Mouse (Mus musculus): ENCODE results near the gene Csnk2b. TPM values are rescaled to one million over a fixed set of nuclear protein-coding genes. Genes with fewer than 3 reads are reported as not detected.
A peak's percentile ranks its signal among the peaks of the same experiment; 100 is the strongest.
"Not testable (repeated sequence)": the region's sequence is repeated elsewhere in the genome, so short reads cannot be mapped to it uniquely, and the experiment has no call there.

Csnk2b gene
- polyA plus RNA-seq, 1 experiment from 2014 or later = 242 TPM

GRCm38 (mm10) chr17:35126206-35126611 is 4.4 kb upstream of the Csnk2b start, which contains the start of gene D17H6S53E:
D17H6S53E (plus strand) TSS chr17:35126373.
- peak; percentile 60 for ATAC-seq (ENCODE audit: low read depth)

GRCm38 (mm10) chr17:35125578-35125977 is 3.7 kb upstream of the Csnk2b start:
- WGBS = 14% methylated on average over 6 of the region's 6 CpGs
- no peaks in the 10 kb centered on the region for H3K9me3 ChIP-seq (ENCODE audit: control insufficient read depth, low read length)
- H3K4me3 ChIP-seq (ENCODE audit: low read length) = peak overlapping the region; percentile 62
- H3K9ac ChIP-seq (ENCODE audit: low read length) = peak overlapping the region; percentile 78
- H3K27me3 ChIP-seq (ENCODE audit: control insufficient read depth, insufficient read depth, low read depth, low read length) = no peaks in the 10 kb centered on the region
- ATAC-seq (ENCODE audit: low read depth) = no peak
- peaks cover 20% of the 10 kb centered on the region for H3K4me1 ChIP-seq (replicated peaks; ENCODE audit: control insufficient read depth, insufficient read depth, low read length)
- H3K4me2 ChIP-seq (ENCODE audit: low read depth, low read length) = peak overlapping the region; percentile 59
- H3K27ac ChIP-seq (ENCODE audit: low read length) = peak overlapping the region; percentile 78; the same call in 1 of the 2 replicates
- no peaks in the 10 kb centered on the region; the same call in 1 of the 2 replicates for H3K36me3 ChIP-seq (ENCODE audit: control insufficient read depth, insufficient read depth, low read length)

More at GRCm38 (mm10) chr17:35126206-35126611, 4.4 kb upstream of the Csnk2b start, which contains the start of gene D17H6S53E:
- H3K9me3 ChIP-seq (ENCODE audit: control insufficient read depth, low read length) = no peaks in the 10 kb centered on the region
- peak within 1 kb of the TSS; percentile 62 for H3K4me3 ChIP-seq (ENCODE audit: low read length)
- H3K27ac ChIP-seq (ENCODE audit: low read length) = peak within 1 kb of the TSS; percentile 78
- under 1% methylated on average over 36 of the region's 36 CpGs for WGBS
- no peaks in the 10 kb centered on the region for H3K27me3 ChIP-seq (ENCODE audit: control insufficient read depth, insufficient read depth, low read depth, low read length)
- H3K4me2 ChIP-seq (ENCODE audit: low read depth, low read length) = peak within 1 kb of the TSS; percentile 59
- peak within 1 kb of the TSS; percentile 78 for H3K9ac ChIP-seq (ENCODE audit: low read length)
- peaks cover 20% of the 10 kb centered on the region for H3K4me1 ChIP-seq (replicated peaks; ENCODE audit: control insufficient read depth, insufficient read depth, low read length)
- no peaks in the 10 kb centered on the region; the same call in 1 of the 2 replicates for H3K36me3 ChIP-seq (ENCODE audit: control insufficient read depth, insufficient read depth, low read length)

GRCm38 (mm10) chr17:35125081-35125480 is 3.2 kb upstream of the Csnk2b start:
- Histone ChIP-seq H3K4me2 (ENCODE audit: low read depth, low read length) (peak overlapping the region; percentile 59; the same call in 1 of the 2 replicates), H3K27ac (ENCODE audit: low read length) (peak overlapping the region; percentile 13; the same call in 1 of the 2 replicates), H3K9me3 (ENCODE audit: control insufficient read depth, low read length) (no peaks in the 10 kb centered on the region), H3K27me3 (ENCODE audit: control insufficient read depth, insufficient read depth, low read depth, low read length) (no peaks in the 10 kb centered on the region), H3K4me3 (ENCODE audit: low read length) (no peak overlapping the region; the same call in 1 of the 2 replicates), H3K9ac (ENCODE audit: low read length) (peak overlapping the region; percentile 78), H3K36me3 (ENCODE audit: control insufficient read depth, insufficient read depth, low read length) (no peaks in the 10 kb centered on the region; the same call in 1 of the 2 replicates), H3K4me1 (replicated peaks; ENCODE audit: control insufficient read depth, insufficient read depth, low read length) (peaks cover 23% of the 10 kb centered on the region)
- 86% methylated on average over 1 of the region's 1 CpGs for WGBS
- ATAC-seq (ENCODE audit: low read depth) = no peak

GRCm38 (mm10) chr17:35124261-35124896 is 2.5 kb upstream of the Csnk2b start:
- H3K27ac ChIP-seq (ENCODE audit: low read length); H3K9ac ChIP-seq (ENCODE audit: low read length); ATAC-seq (ENCODE audit: low read depth); H3K4me2 ChIP-seq (ENCODE audit: low read depth, low read length); H3K36me3 ChIP-seq (ENCODE audit: control insufficient read depth, insufficient read depth, low read length); H3K27me3 ChIP-seq (ENCODE audit: control insufficient read depth, insufficient read depth, low read depth, low read length); H3K4me3 ChIP-seq (ENCODE audit: low read length); H3K9me3 ChIP-seq (ENCODE audit: control insufficient read depth, low read length): not testable (repeated sequence)
- H3K4me1 ChIP-seq (replicated peaks; ENCODE audit: control insufficient read depth, insufficient read depth, low read length) = peaks cover 28% of the 10 kb centered on the region
- WGBS = 85% methylated on average over 12 of the region's 12 CpGs

GRCm38 (mm10) chr17:35123287-35123686 is 1.4 kb upstream of the Csnk2b start:
- ATAC-seq (ENCODE audit: low read depth); H3K9ac ChIP-seq (ENCODE audit: low read length); H3K27me3 ChIP-seq (ENCODE audit: control insufficient read depth, insufficient read depth, low read depth, low read length); H3K4me2 ChIP-seq (ENCODE audit: low read depth, low read length); H3K27ac ChIP-seq (ENCODE audit: low read length); H3K4me3 ChIP-seq (ENCODE audit: low read length); H3K9me3 ChIP-seq (ENCODE audit: control insufficient read depth, low read length); H3K36me3 ChIP-seq (ENCODE audit: control insufficient read depth, insufficient read depth, low read length): not testable (repeated sequence)
- WGBS = 86% methylated on average over 9 of the region's 9 CpGs
- H3K4me1 ChIP-seq (replicated peaks; ENCODE audit: control insufficient read depth, insufficient read depth, low read length) = peaks cover 28% of the 10 kb centered on the region

- H3K4me3 ChIP-seq (ENCODE audit: low read length) = peak within 1 kb of the TSS; percentile 85
- H3K9me3 ChIP-seq (ENCODE audit: control insufficient read depth, low read length) = no peaks in the 10 kb centered on the region
- peak; percentile 96 for ATAC-seq (ENCODE audit: low read depth)
- no peaks in the 10 kb centered on the region for H3K27me3 ChIP-seq (ENCODE audit: control insufficient read depth, insufficient read depth, low read depth, low read length)
- WGBS = 0% methylated on average over 50 of the region's 50 CpGs
- peak within 1 kb of the TSS; percentile 89 for H3K27ac ChIP-seq (ENCODE audit: low read length)
- H3K9ac ChIP-seq (ENCODE audit: low read length) = peak within 1 kb of the TSS; percentile 92
- peak within 1 kb of the TSS; percentile 96 for H3K4me2 ChIP-seq (ENCODE audit: low read depth, low read length)
- H3K4me1 ChIP-seq (replicated peaks; ENCODE audit: control insufficient read depth, insufficient read depth, low read length) = peaks cover 18% of the 10 kb centered on the region
- peaks cover 21% of the 10 kb centered on the region for H3K36me3 ChIP-seq (ENCODE audit: control insufficient read depth, insufficient read depth, low read length)
Observed at GRCm38 (mm10) chr17:35121143-35121799, 582 bp downstream of the Csnk2b start, which contains the start of gene Gpank1. Gpank1 (plus strand) TSS chr17:35121455.

- peaks cover 18% of the 10 kb centered on the region for H3K4me1 ChIP-seq (replicated peaks; ENCODE audit: control insufficient read depth, insufficient read depth, low read length)
- H3K27ac ChIP-seq (ENCODE audit: low read length) = peak overlapping the region; percentile 66
- no peaks in the 10 kb centered on the region for H3K9me3 ChIP-seq (ENCODE audit: control insufficient read depth, low read length)
- H3K9ac ChIP-seq (ENCODE audit: low read length) = peak overlapping the region; percentile 92
- peak overlapping the region; percentile 85 for H3K4me3 ChIP-seq (ENCODE audit: low read length)
- H3K36me3 ChIP-seq (ENCODE audit: control insufficient read depth, insufficient read depth, low read length) = peaks cover 24% of the 10 kb centered on the region
- H3K4me2 ChIP-seq (ENCODE audit: low read depth, low read length) = peak overlapping the region; percentile 91
- under 1% methylated on average over 33 of the region's 33 CpGs for WGBS
- ATAC-seq (ENCODE audit: low read depth) = peak; percentile 2; the same call in 1 of the 2 replicates
- no peaks in the 10 kb centered on the region for H3K27me3 ChIP-seq (ENCODE audit: control insufficient read depth, insufficient read depth, low read depth, low read length)
Observed at GRCm38 (mm10) chr17:35120745-35121142, 1.1 kb downstream of the Csnk2b start.

- Histone ChIP-seq H3K9me3 (ENCODE audit: control insufficient read depth, low read length) (no peaks in the 10 kb centered on the region), H3K27me3 (ENCODE audit: control insufficient read depth, insufficient read depth, low read depth, low read length) (no peaks in the 10 kb centered on the region), H3K4me2 (ENCODE audit: low read depth, low read length) (no peak within 1 kb of the TSS), H3K36me3 (ENCODE audit: control insufficient read depth, insufficient read depth, low read length) (peaks cover 32% of the 10 kb centered on the region), H3K9ac (ENCODE audit: low read length) (no peak within 1 kb of the TSS), H3K27ac (ENCODE audit: low read length) (no peak within 1 kb of the TSS), H3K4me3 (ENCODE audit: low read length) (no peak within 1 kb of the TSS), H3K4me1 (replicated peaks; ENCODE audit: control insufficient read depth, insufficient read depth, low read length) (peaks cover 8% of the 10 kb centered on the region)
- 81% methylated on average over 8 of the region's 8 CpGs for WGBS
- ATAC-seq (ENCODE audit: low read depth) = no peak
Observed at GRCm38 (mm10) chr17:35115046-35116019, 6.5 kb downstream of the Csnk2b start, which contains the start of gene Ly6g5b. Ly6g5b (minus strand) TSS chr17:35115428.
